Mouse (Mus musculus) cortical plate, adult 2 months (tissue): ENCODE data around the gene Gm20909. TPM values are rescaled to one million over a fixed set of nuclear protein-coding genes. Genes with fewer than 3 reads are reported as not detected.
"Not testable (repeated sequence)": the region's sequence is repeated elsewhere in the genome, so short reads cannot be mapped to it uniquely, and the experiment has no call there.

ENCODE experiments used
- H3K27ac ChIP-seq: fragments of 200-500 bp; 2 replicates; pipeline ENCODE4 v1.5.1; 2012; ENCODE audit warnings: low read length, control low read depth, inconsistent platforms; ENCODE audit not compliant: insufficient read depth
- H3K4me1 ChIP-seq: fragments of 200-500 bp; 2 replicates; pipeline ENCODE4 v1.6.1; 2011; ENCODE audit warnings: low read length; ENCODE audit not compliant: control insufficient read depth, insufficient read depth
- H3K4me3 ChIP-seq: fragments of 200-500 bp; 2 replicates; pipeline ENCODE4 v1.5.1; 2011; ENCODE audit warnings: mild to moderate bottlenecking, low read length, control low read depth; ENCODE audit not compliant: insufficient read depth
- polyA plus RNA-seq: library from polyadenylated mRNA; depleted of rRNA; stranded (reverse); fragments of >200 nt; gene quantifications from 2 replicates; pipeline ENCODE4 v1.2.3, GENCODE M21; 2012; rRNA removed

Gene Gm20909
- polyA plus RNA-seq: not detected in 2 replicates

GRCm38 (mm10) chrY:21164270-21164669 lies at the start of gene Gm20909:
TSS of gene Gm20909 (plus strand) at chrY:21164570.
- not testable (repeated sequence) for H3K27ac ChIP-seq, H3K4me3 ChIP-seq, H3K4me1 ChIP-seq

Other genes starting within 250 kb of the Gm20909 start
- gene Gm29866, start 170.9 kb upstream of the Gm20909 start, polyA plus RNA-seq: not detected in 2 replicates
- gene Gm20865, start 77.0 kb downstream of the Gm20909 start, polyA plus RNA-seq: not detected in 2 replicates